Mouse (Mus musculus) CH12.LX (cell line): ENCODE measurements around the gene Isl1. TPM values are rescaled to one million over a fixed set of nuclear protein-coding genes. Genes with fewer than 3 reads are reported as not detected.

Source experiments
- DNase-seq: peaks from one replicate; pipeline ENCODE4 v3.0.0-alpha.2; 2013; ENCODE audit errors: extremely low read depth
- H3K27ac ChIP-seq: 2 replicates; pipeline ENCODE4 v1.5.1; 2012; ENCODE audit warnings: low read depth, mild to moderate bottlenecking, control low read depth, moderate library complexity; ENCODE audit not compliant: insufficient read depth
- H3K27me3 ChIP-seq: replicated peaks from 2 replicates; pipeline ENCODE3; 2012; ENCODE audit warnings: inconsistent platforms
- H3K36me3 ChIP-seq, 2 experiments: replicated peaks in 1 of 2; 2 replicates each; pipeline versions ENCODE3 to v1.6.1; 2012; ENCODE audit warnings: inconsistent platforms in 1 of 2, low read length in 1 of 2, mild to moderate bottlenecking in 1 of 2, mixed read lengths in 1 of 2, moderate library complexity in 1 of 2; ENCODE audit not compliant: control insufficient read depth in 1 of 2, insufficient read depth in 1 of 2
- H3K4me1 ChIP-seq, 2 experiments: 2 replicates each; pipeline ENCODE4 v1.6.1; 2012; ENCODE audit warnings: inconsistent platforms in 1 of 2, moderate library complexity in 1 of 2; ENCODE audit not compliant: insufficient read depth in 2 of 2, control insufficient read depth in 1 of 2
- H3K4me2 ChIP-seq: 2 replicates; pipeline ENCODE4 v1.6.1; 2012; ENCODE audit warnings: low read depth, mild to moderate bottlenecking, control low read depth; ENCODE audit not compliant: poor library complexity, insufficient read depth, severe bottlenecking
- H3K4me3 ChIP-seq, 3 experiments: fragments of 150-350 bp in 1 of 3; sonication (generic) in 1 of 3; replicated peaks in 1 of 3; 2 replicates each; pipeline versions ENCODE3 to v1.5.1; 2011 to 2012; ENCODE audit warnings: low read depth in 2 of 3, low read length in 2 of 3, mild to moderate bottlenecking in 2 of 3, moderate library complexity in 2 of 3, control low read depth in 1 of 3, improper control_type of control experiment in 1 of 3, inconsistent platforms in 1 of 3, mixed read lengths in 1 of 3; ENCODE audit not compliant: poor library complexity in 1 of 3
- H3K79me2 ChIP-seq: replicated peaks from 2 replicates; pipeline ENCODE4 v1.6.1; 2012; ENCODE audit warnings: mild to moderate bottlenecking, moderate library complexity; ENCODE audit not compliant: control insufficient read depth, poor library complexity, insufficient read depth, severe bottlenecking; ENCODE audit errors: extremely low read depth
- H3K9ac ChIP-seq: 2 replicates; pipeline ENCODE4 v1.6.1; 2012; ENCODE audit warnings: low read depth, mild to moderate bottlenecking, control low read depth, moderate library complexity; ENCODE audit not compliant: insufficient read depth
- H3K9me3 ChIP-seq: replicated peaks from 2 replicates; pipeline ENCODE3; 2012; ENCODE audit warnings: low read length, inconsistent platforms, mixed read lengths
- BHLHE40 ChIP-seq: IDR thresholded peaks from 2 replicates; pipeline ENCODE4 v1.6.1; 2011; ENCODE audit warnings: mild to moderate bottlenecking, low read depth, low read length, improper control_type of control experiment
- JUND ChIP-seq: conservative IDR thresholded peaks from 2 replicates; pipeline ENCODE4 v1.6.1; 2011; ENCODE audit warnings: low read depth, low read length, improper control_type of control experiment
- MEF2A ChIP-seq: IDR thresholded peaks from 2 replicates; pipeline ENCODE4 v1.6.1; 2014; ENCODE audit warnings: low read depth, mild to moderate bottlenecking, inconsistent platforms, low read length, improper control_type of control experiment, borderline replicate concordance
- MYC ChIP-seq: IDR thresholded peaks from 2 replicates; pipeline ENCODE4 v1.6.1; 2011; ENCODE audit warnings: low read depth, mild to moderate bottlenecking, improper control_type of control experiment, low read length
- NRF1 ChIP-seq: IDR thresholded peaks from 2 replicates; pipeline ENCODE4 v1.6.1; 2014; ENCODE audit warnings: low read depth, mild to moderate bottlenecking, inconsistent platforms, low read length, improper control_type of control experiment, moderate library complexity
- POLR2AphosphoS2 ChIP-seq: IDR thresholded peaks from 2 replicates; pipeline ENCODE4 v1.6.1; 2011; ENCODE audit warnings: low read depth, low read length, improper control_type of control experiment
- RAD21 ChIP-seq: IDR thresholded peaks from 2 replicates; pipeline ENCODE4 v1.6.1; 2011; ENCODE audit warnings: low read depth, mild to moderate bottlenecking, low read length, improper control_type of control experiment, moderate library complexity
- RCOR1 ChIP-seq: conservative IDR thresholded peaks from 2 replicates; pipeline ENCODE4 v1.6.1; 2012; ENCODE audit warnings: low read depth, mild to moderate bottlenecking, inconsistent platforms, low read length, improper control_type of control experiment
- TBP ChIP-seq: conservative IDR thresholded peaks from 2 replicates; pipeline ENCODE4 v1.6.1; 2011; ENCODE audit warnings: low read depth, low read length, improper control_type of control experiment
- UBTF ChIP-seq: IDR thresholded peaks from 2 replicates; pipeline ENCODE4 v1.6.1; 2012; ENCODE audit warnings: low read depth, mild to moderate bottlenecking, inconsistent platforms, low read length, improper control_type of control experiment, moderate library complexity
- USF1 ChIP-seq: IDR thresholded peaks from 2 replicates; pipeline ENCODE4 v1.6.1; 2014; ENCODE audit warnings: low read depth, mild to moderate bottlenecking, inconsistent platforms, low read length, improper control_type of control experiment
- USF2 ChIP-seq: conservative IDR thresholded peaks from 2 replicates; pipeline ENCODE4 v1.6.1; 2011; ENCODE audit warnings: low read depth, low read length, improper control_type of control experiment
- ZC3H11A ChIP-seq: IDR thresholded peaks from 2 replicates; pipeline ENCODE4 v1.6.1; 2012; ENCODE audit warnings: low read depth, mild to moderate bottlenecking, inconsistent platforms, low read length, improper control_type of control experiment
- ZMIZ1 ChIP-seq: IDR thresholded peaks from 2 replicates; pipeline ENCODE4 v1.6.1; 2012; ENCODE audit warnings: low read depth, mild to moderate bottlenecking, inconsistent platforms, low read length, improper control_type of control experiment
- dilution Hi-C: fragments of 300-500 bp; cut with MboI; formaldehyde crosslinking; loops from 2 replicates; pipeline ENCODE4 v1.14.3; 2020; ENCODE audit warnings: low sequenced_read_pairs; ENCODE audit not compliant: extremely low pct_unique_long_range_greater_than_20kb, extremely low pct_ligation_motif_present
- in situ Hi-C: fragments of 300-500 bp; cut with MboI; formaldehyde crosslinking; loops from 3 replicates; pipeline ENCODE4 v1.14.3; 2019; ENCODE audit warnings: low sequenced_read_pairs, low pct_ligation_motif_present, low pct_unique_long_range_greater_than_20kb, mixed read lengths
- polyA plus RNA-seq: library from polyadenylated mRNA; unstranded; fragments of >175 nt; gene quantifications from 2 replicates; pipeline ENCODE4 v1.2.1, GENCODE M21; 2012; ENCODE audit warnings: low read depth; ENCODE audit not compliant: insufficient read length
- total RNA-seq, 2 experiments: library from RNA; depleted of rRNA; stranded (reverse); fragments of 300-350 nt in 1 of 2; fragments of >200 nt in 1 of 2; gene quantifications; 2 replicates each; pipeline ENCODE4 v1.2.3; 2012 to 2014

The Isl1 gene
- total RNA-seq (2012; rRNA removed): not detected in 2 replicates
- total RNA-seq (2014; rRNA removed): not detected in 2 replicates
- not detected in 2 replicates for polyA plus RNA-seq

- H3K4me3 ChIP-seq: no peak within 1 kb of the TSS
- no peaks in the 10 kb centered on the region for H3K27me3 ChIP-seq
- TF ChIP-seq RCOR1 (no peak), BHLHE40 (no peak), USF1 (no peak), POLR2AphosphoS2 (no peak), USF2 (no peak), JUND (no peak), RAD21 (no peak), NRF1 (no peak)
- TF ChIP-seq, all 38 proteins: peak for 0
- no peak within 1 kb of the TSS for H3K9ac ChIP-seq
- no peaks in the 10 kb centered on the region for H3K36me3 ChIP-seq
- H3K4me1 ChIP-seq: no peaks in the 10 kb centered on the region
- no peaks in the 10 kb centered on the region for H3K79me2 ChIP-seq
- DNase-seq: no peak
- in situ Hi-C loops: no loop called here
- no peak within 1 kb of the TSS for H3K27ac ChIP-seq
- H3K9me3 ChIP-seq: peaks cover 56% of the 10 kb centered on the region
- H3K4me2 ChIP-seq: no peak within 1 kb of the TSS
- dilution Hi-C loops: no loop called here
Observed at GRCm38 (mm10) chr13:116309584-116310462, at the start of gene Isl1. TSS of gene Isl1 (minus strand) at chr13:116309689.

GRCm38 (mm10) chr13:116335763-116336162, 26.3 kb upstream of the Isl1 start:
- no peak overlapping the region for H3K9ac ChIP-seq
- H3K9me3 ChIP-seq: peaks cover 26% of the 10 kb centered on the region
- no peak overlapping the region for H3K4me2 ChIP-seq
- in situ Hi-C loops: no loop called here
- no peak overlapping the region for H3K27ac ChIP-seq
- H3K27me3 ChIP-seq: no peaks in the 10 kb centered on the region
- dilution Hi-C loops: no loop called here
- no peaks in the 10 kb centered on the region for H3K79me2 ChIP-seq
- no peaks in the 10 kb centered on the region for H3K36me3 ChIP-seq
- H3K4me3 ChIP-seq: no peak overlapping the region
- no peaks in the 10 kb centered on the region for H3K4me1 ChIP-seq
- no peak for TF ChIP-seq UBTF
- TF ChIP-seq ZC3H11A: no peak
- TF ChIP-seq ZMIZ1: no peak
- no peak for TF ChIP-seq TBP
- TF ChIP-seq MEF2A: no peak
- TF ChIP-seq MYC: no peak
- DNase-seq: no peak
